Mouse (Mus musculus) brain, embryonic 14.5 days (tissue): ENCODE data around the gene Vps45.

Experiments used
- CTCF ChIP-seq: fragments of 200-500 bp; IDR thresholded peaks from 2 replicates; pipeline ENCODE4 v1.5.1; 2012; ENCODE audit warnings: inconsistent platforms, mild to moderate bottlenecking, moderate library complexity, borderline replicate concordance; ENCODE audit not compliant: insufficient read depth, insufficient read length; ENCODE audit errors: extremely low read depth
- POLR2A ChIP-seq: fragments of 200-500 bp; IDR thresholded peaks from 2 replicates; pipeline ENCODE4 v1.6.1; 2012; ENCODE audit warnings: mild to moderate bottlenecking, inconsistent platforms, borderline replicate concordance; ENCODE audit not compliant: poor library complexity, insufficient read depth, insufficient read length, severe bottlenecking; ENCODE audit errors: extremely low read depth

DNA sequence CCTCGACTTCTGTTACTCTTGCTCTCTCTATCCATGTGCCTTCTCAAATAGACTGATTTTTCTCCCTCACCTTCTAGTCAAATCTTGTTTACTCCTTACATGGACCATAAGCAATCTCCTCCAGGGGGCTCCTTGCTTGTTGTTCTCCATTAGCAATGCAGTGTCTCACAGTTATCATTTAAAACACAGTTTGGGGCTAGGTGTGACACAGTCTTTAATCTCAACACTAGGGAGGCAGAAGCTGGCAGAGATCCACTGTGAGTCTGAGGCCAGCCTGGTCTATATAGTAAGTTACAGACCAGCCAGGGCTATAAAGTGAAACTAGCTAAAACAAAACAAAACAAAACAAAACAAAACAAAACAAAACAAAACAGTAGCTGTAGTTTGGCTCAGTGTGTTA, 31.1 kb downstream of the Vps45 start:
- TF ChIP-seq CTCF = no peak
- TF ChIP-seq POLR2A = no peak
